Mouse (Mus musculus): ENCODE measurements around the gene Cda.

- TF ChIP-seq TAL1 (IDR thresholded peaks at IDR 0.05; ENCODE audit: low read length), result no peak
- TF ChIP-seq GATA1 (IDR thresholded peaks at IDR 0.05; ENCODE audit: low read length), result no peak
Observed at GRCm38 (mm10) chr4:138411011-138411410, 43.2 kb upstream of the Cda start.
